Mouse (Mus musculus) layer of hippocampus, adult 11-12 months (tissue): Measurements from ENCODE around the gene Gm21319.
"Not testable (repeated sequence)": the region's sequence is repeated elsewhere in the genome, so short reads cannot be mapped to it uniquely, and the experiment has no call there.

Source experiments
- DNase-seq: peaks from one replicate; pipeline ENCODE4 v3.0.0; 2022; ENCODE audit warnings: low spot score

Gene Gm21319

GRCm38 (mm10) chr12:87775655-87776054 lies at the start of gene Gm21319:
Gene Gm21319, minus strand, starts transcription at chr12:87775755.
- DNase-seq: not testable (repeated sequence)

GRCm38 (mm10) chr12:87816277-87816676 lies 40.7 kb upstream of the Gm21319 start, which contains the start of gene BB287469:
Gene BB287469, plus strand, starts transcription at chr12:87816577.
- not testable (repeated sequence) for DNase-seq

GRCm38 (mm10) chr12:87797971-87798370 lies 22.4 kb upstream of the Gm21319 start:
- not testable (repeated sequence) for DNase-seq

- DNase-seq: not testable (repeated sequence)
Observed at GRCm38 (mm10) chr12:87795212-87795611, 19.7 kb upstream of the Gm21319 start, which contains the start of gene Gm21936. Gene Gm21936, plus strand, starts transcription at chr12:87795512.
